ENCODE assay signal across 24 mouse cellular contexts in the genomic region with DNA sequence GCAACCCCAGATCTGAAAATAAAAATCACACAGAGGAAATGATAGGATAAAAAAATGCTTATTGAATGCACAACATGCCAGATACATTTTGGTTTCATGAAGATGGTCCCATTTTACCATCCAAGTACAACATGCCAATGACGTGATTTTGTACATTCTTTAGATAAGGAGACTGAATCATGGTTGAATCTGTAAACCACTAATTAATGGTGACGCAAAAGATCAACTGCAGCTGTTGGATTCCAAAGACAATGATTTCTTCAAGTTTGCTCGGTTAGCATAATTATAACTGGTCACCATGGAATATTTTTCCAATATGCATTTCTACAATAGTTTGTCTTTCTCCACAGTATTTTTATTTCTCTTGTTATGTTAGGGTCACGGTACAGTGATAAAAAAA.
"Had no signal": no experiment of that assay in that cellular context is flagged by ENCODE, and none has a peak within 500 bp of the region (broad histone marks: within the 10 kb centered on the region; RNA-seq: fewer than 3 reads in every experiment).

No protein-coding gene starts in this region.

- H3K27me3 ChIP-seq: heart, embryonic 12.5 days; hindbrain, embryonic 13.5 days; hindbrain, embryonic 15.5 days; kidney, embryonic 15.5 days; limb, embryonic 13.5 days; limb, embryonic 15.5 days; liver, embryonic 12.5 days had no signal

- H3K4me3 ChIP-seq: heart, embryonic 10.5 days; heart, embryonic 12.5 days; hindbrain, embryonic 10.5 days; hindbrain, embryonic 13.5 days; hindbrain, embryonic 15.5 days; kidney, embryonic 15.5 days; limb, embryonic 13.5 days; limb, embryonic 15.5 days; liver, embryonic 12.5 days had no signal

- H3K36me3 ChIP-seq: heart, embryonic 10.5 days; heart, embryonic 12.5 days; hindbrain, embryonic 10.5 days; hindbrain, embryonic 13.5 days; hindbrain, embryonic 15.5 days; kidney, embryonic 15.5 days; limb, embryonic 13.5 days; limb, embryonic 15.5 days; liver, embryonic 12.5 days had no signal

- H3K4me1 ChIP-seq: heart, embryonic 10.5 days; heart, embryonic 12.5 days; hindbrain, embryonic 13.5 days; hindbrain, embryonic 15.5 days; kidney, embryonic 15.5 days; limb, embryonic 13.5 days; limb, embryonic 15.5 days; liver, embryonic 12.5 days had no signal

- DNase-seq: gastrocnemius, postnatal 14 days; heart, adult 18-20 months; heart, postnatal 10 days; heart, postnatal 4 days; kidney, adult 11 months; kidney, adult 2 months; kidney, adult 9 months; kidney, postnatal 14 days; kidney, postnatal 36 days; layer of hippocampus, adult 9-11 months; layer of hippocampus, postnatal 36 days; left cerebral cortex, postnatal 4 days had no signal

- H3K27ac ChIP-seq: heart, embryonic 10.5 days; hindbrain, embryonic 13.5 days; hindbrain, embryonic 15.5 days; hindbrain, postnatal 0 days; kidney, embryonic 15.5 days; kidney, postnatal 0 days; limb, embryonic 13.5 days; limb, embryonic 15.5 days; liver, embryonic 12.5 days had no signal

- H3K9me3 ChIP-seq: heart, embryonic 10.5 days; heart, embryonic 12.5 days; hindbrain, embryonic 10.5 days; hindbrain, embryonic 13.5 days; hindbrain, embryonic 15.5 days; kidney, embryonic 15.5 days; limb, embryonic 13.5 days; limb, embryonic 15.5 days; liver, embryonic 12.5 days had no signal

- H3K4me2 ChIP-seq: heart, embryonic 12.5 days; hindbrain, embryonic 13.5 days; hindbrain, embryonic 15.5 days; kidney, embryonic 15.5 days; limb, embryonic 13.5 days; limb, embryonic 15.5 days; liver, embryonic 12.5 days had no signal

- ATAC-seq: hindbrain, postnatal 0 days; intestine, embryonic 16.5 days; liver, embryonic 12.5 days had no signal

- H3K9ac ChIP-seq: heart, embryonic 12.5 days; hindbrain, embryonic 13.5 days; hindbrain, embryonic 15.5 days; kidney, embryonic 15.5 days; limb, embryonic 13.5 days; limb, embryonic 15.5 days; liver, embryonic 12.5 days had no signal
